Mouse (Mus musculus) cortical plate, adult 2 months (tissue): ENCODE measurements at regions not wholly inside any gene's neighbourhood (a gene's known extent, or its start where the extent isn't known, plus 50 kb on each side); places are given as distances from the start of the nearest gene placed in this dataset.
A peak's percentile ranks its signal among the peaks of the same experiment; 100 is the strongest.

ENCODE experiments used
- H3K27ac ChIP-seq: fragments of 200-500 bp; 2 replicates; pipeline ENCODE4 v1.5.1; 2012; ENCODE audit warnings: low read length, control low read depth, inconsistent platforms; ENCODE audit not compliant: insufficient read depth
- H3K4me1 ChIP-seq: fragments of 200-500 bp; 2 replicates; pipeline ENCODE4 v1.6.1; 2011; ENCODE audit warnings: low read length; ENCODE audit not compliant: control insufficient read depth, insufficient read depth
- H3K4me3 ChIP-seq: fragments of 200-500 bp; 2 replicates; pipeline ENCODE4 v1.5.1; 2011; ENCODE audit warnings: mild to moderate bottlenecking, low read length, control low read depth; ENCODE audit not compliant: insufficient read depth
- CTCF ChIP-seq: fragments of 200-500 bp; IDR thresholded peaks from 2 replicates; pipeline ENCODE4 v1.5.1; 2011; ENCODE audit warnings: mild to moderate bottlenecking, control low read depth, low read length; ENCODE audit not compliant: insufficient read depth; ENCODE audit errors: extremely low read depth
- POLR2A ChIP-seq: fragments of 200-500 bp; IDR thresholded peaks from 2 replicates; pipeline ENCODE4 v1.6.1; 2011; ENCODE audit warnings: mild to moderate bottlenecking, low read length, control low read depth; ENCODE audit not compliant: insufficient read depth; ENCODE audit errors: extremely low read depth

GRCm38 (mm10) chr13:53996867-53997266, 58.6 kb downstream of the Drd1 start:
- H3K4me3 ChIP-seq, result no peak overlapping the region
- no peak for TF ChIP-seq POLR2A
- TF ChIP-seq CTCF, result no peak
- H3K27ac ChIP-seq, result no peak overlapping the region
- H3K4me1 ChIP-seq, result no peaks in the 10 kb centered on the region

GRCm38 (mm10) chr13:53992863-53993451, 62.5 kb downstream of the Drd1 start:
- no peak overlapping the region for H3K27ac ChIP-seq
- H3K4me1 ChIP-seq, result no peaks in the 10 kb centered on the region
- no peak for TF ChIP-seq POLR2A
- TF ChIP-seq CTCF, result no peak
- no peak overlapping the region for H3K4me3 ChIP-seq

GRCm38 (mm10) chr13:53979226-53979625, 76.3 kb downstream of the Drd1 start:
- Histone ChIP-seq H3K27ac (no peak overlapping the region), H3K4me3 (no peak overlapping the region), H3K4me1 (peaks cover 1% of the 10 kb centered on the region)
- TF ChIP-seq POLR2A, result no peak
- no peak for TF ChIP-seq CTCF

GRCm38 (mm10) chr13:53969421-53969820, 86.1 kb downstream of the Drd1 start:
- no peak overlapping the region for H3K27ac ChIP-seq
- H3K4me1 ChIP-seq, result peaks cover 2% of the 10 kb centered on the region; the same call in 1 of the 2 replicates
- no peak overlapping the region for H3K4me3 ChIP-seq
- no peak for TF ChIP-seq POLR2A
- no peak for TF ChIP-seq CTCF

- Histone ChIP-seq H3K27ac (peak overlapping the region; percentile 38; the same call in 1 of the 2 replicates), H3K4me3 (no peak overlapping the region), H3K4me1 (peaks cover 5% of the 10 kb centered on the region; the same call in 1 of the 2 replicates)
- TF ChIP-seq CTCF, result no peak
- no peak for TF ChIP-seq POLR2A
Measured at GRCm38 (mm10) chr13:53956167-53956566, 99.3 kb downstream of the Drd1 start.

GRCm38 (mm10) chr13:53948056-53948455, 107.4 kb downstream of the Drd1 start:
- H3K4me3 ChIP-seq, result no peak overlapping the region
- TF ChIP-seq CTCF, result no peak
- H3K27ac ChIP-seq, result no peak overlapping the region
- peaks cover 4% of the 10 kb centered on the region; the same call in 1 of the 2 replicates for H3K4me1 ChIP-seq

GRCm38 (mm10) chr13:53945681-53946080, 109.8 kb downstream of the Drd1 start:
- Histone ChIP-seq H3K4me1 (peaks cover 5% of the 10 kb centered on the region; the same call in 1 of the 2 replicates), H3K4me3 (no peak overlapping the region), H3K27ac (0 out of 2 replicates have a peak overlapping the region, but pooled peaks have one; percentile 35)
- no peak for TF ChIP-seq CTCF
- TF ChIP-seq POLR2A, result no peak

GRCm38 (mm10) chr13:53941005-53941747, 114.3 kb downstream of the Drd1 start:
- Histone ChIP-seq H3K27ac (no peak overlapping the region), H3K4me1 (peaks cover 3% of the 10 kb centered on the region; the same call in 1 of the 2 replicates), H3K4me3 (no peak overlapping the region)
- no peak for TF ChIP-seq POLR2A
- TF ChIP-seq CTCF, result no peak

GRCm38 (mm10) chr13:53935174-53935699, 120.3 kb downstream of the Drd1 start:
- TF ChIP-seq POLR2A, result no peak
- TF ChIP-seq CTCF, result no peak
- H3K27ac ChIP-seq, result no peak overlapping the region
- no peak overlapping the region for H3K4me3 ChIP-seq
- H3K4me1 ChIP-seq, result no peaks in the 10 kb centered on the region

- no peak overlapping the region for H3K4me3 ChIP-seq
- no peaks in the 10 kb centered on the region for H3K4me1 ChIP-seq
- no peak for TF ChIP-seq CTCF
- TF ChIP-seq POLR2A, result no peak
- no peak overlapping the region for H3K27ac ChIP-seq
Measured at GRCm38 (mm10) chr13:53934457-53934856, 121.0 kb downstream of the Drd1 start.
